Mouse (Mus musculus): ENCODE results near the gene Krtap15.

Gene Krtap15

DNA sequence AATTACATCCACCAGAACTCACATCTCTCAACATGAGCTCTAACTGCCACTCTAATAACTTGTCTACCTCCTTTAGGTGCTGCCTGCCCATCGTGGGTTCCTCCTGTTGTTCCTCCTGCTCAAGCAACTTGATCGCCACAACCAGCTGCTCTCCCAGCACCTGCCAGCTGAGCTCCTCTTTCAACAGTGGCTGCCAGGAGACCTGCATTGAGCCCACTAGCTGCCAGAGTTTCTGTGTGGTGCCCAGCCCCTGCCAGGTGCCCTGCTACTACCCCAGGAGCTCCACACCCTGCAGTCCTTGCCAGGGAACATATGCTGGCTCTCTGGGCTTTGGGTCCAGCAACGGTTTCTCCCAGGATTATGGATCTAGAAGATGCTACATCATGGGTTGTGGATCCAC, at the start of gene Krtap15:
Gene Krtap15 (plus strand): TSS at position 150 of the 400 bp plus-strand sequence.
- no peak for DNase-seq (ENCODE audit: low spot score in 2 of 2)

DNA sequence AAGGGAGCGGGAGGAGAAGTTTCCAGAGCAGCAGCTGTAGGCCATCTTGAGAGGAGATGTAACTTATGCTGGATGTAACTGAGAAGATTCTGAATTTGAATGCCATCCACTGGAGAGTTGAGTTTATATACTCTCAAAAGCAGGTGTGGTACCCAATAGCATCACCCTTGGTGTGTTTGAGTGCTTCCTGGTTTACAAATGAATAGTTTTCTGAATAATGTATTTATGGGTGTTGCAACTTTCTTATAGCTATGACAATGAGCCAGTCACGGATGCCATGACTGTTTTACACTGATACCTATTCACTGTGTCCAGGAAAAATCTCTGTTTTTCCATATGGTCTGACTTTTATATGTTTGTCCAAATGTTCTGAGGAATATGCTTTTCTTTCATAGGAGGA, 45.9 kb upstream of the Krtap15 start, which contains the start of gene 2310057N15Rik:
Gene 2310057N15Rik (minus strand): TSS at position 101 of the 400 bp plus-strand sequence.
- DNase-seq (ENCODE audit: low spot score in 2 of 2) = no peak

DNA sequence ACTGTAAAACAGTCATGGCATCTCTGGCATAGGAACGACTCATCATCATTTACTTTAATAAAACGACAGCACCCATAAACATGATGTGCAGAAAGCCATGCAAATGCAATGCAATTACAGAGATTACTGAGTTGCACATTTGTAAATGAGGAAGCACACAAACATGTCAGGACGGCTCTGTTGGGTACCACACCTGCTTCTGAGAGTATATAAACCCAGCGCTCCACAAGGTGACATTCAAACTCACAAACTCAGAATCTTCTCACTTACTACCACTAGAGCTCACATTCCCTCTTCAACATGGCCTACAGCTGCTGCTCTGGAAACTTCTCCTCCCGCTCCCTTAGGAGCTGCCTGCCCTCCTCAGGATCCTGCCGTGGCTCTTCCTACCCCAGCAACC, 42.4 kb upstream of the Krtap15 start, which contains the start of gene Gm5965:
Gene Gm5965 (plus strand): TSS at position 301 of the 400 bp plus-strand sequence.
- no peak for DNase-seq (ENCODE audit: low spot score in 2 of 2)

DNA sequence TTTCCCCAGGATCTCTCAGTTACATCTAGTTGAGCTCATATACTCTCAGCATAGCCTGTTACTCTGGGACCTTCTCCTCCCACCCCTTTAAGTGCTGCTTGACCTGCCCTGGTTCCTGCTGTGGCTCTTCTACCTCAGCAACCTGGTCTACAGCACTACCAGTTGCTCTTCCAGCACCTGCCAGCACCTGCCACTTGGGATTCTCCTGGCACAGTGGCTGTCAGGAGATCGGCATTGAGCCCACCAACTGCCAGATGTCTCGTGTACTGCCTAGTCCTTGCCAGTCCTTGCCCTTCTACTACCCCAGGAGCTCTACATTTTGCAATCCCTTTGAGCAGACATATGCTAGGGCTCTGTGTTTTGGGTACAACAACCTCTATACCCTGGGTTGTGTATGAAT, 33.2 kb upstream of the Krtap15 start:
- no peak for DNase-seq (ENCODE audit: low spot score in 2 of 2)

DNA sequence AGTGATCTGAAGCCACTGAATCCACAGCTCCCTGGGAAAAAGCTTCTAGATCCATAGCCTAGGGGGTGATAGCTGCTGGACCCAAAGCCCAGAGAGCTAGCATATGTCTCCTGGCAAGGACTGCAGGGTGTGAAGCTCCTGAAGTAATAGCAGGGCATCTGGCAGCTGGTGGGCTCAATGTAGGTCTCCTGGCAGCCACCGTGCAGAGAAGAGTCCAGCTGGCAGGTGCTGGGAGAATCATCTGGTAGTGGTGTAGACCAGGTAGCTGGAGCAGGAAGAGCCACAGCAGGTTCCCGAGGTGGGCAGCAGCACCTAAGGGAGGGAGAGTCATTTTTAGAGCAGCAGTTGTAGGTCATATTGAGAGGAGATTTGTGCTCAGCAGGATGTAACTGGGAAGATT, 8.2 kb upstream of the Krtap15 start, which contains the start of gene Gm20741:
Gene Gm20741 (minus strand): TSS at position 394 of the 400 bp plus-strand sequence.
- DNase-seq (ENCODE audit: low spot score in 2 of 2) = no peak

DNA sequence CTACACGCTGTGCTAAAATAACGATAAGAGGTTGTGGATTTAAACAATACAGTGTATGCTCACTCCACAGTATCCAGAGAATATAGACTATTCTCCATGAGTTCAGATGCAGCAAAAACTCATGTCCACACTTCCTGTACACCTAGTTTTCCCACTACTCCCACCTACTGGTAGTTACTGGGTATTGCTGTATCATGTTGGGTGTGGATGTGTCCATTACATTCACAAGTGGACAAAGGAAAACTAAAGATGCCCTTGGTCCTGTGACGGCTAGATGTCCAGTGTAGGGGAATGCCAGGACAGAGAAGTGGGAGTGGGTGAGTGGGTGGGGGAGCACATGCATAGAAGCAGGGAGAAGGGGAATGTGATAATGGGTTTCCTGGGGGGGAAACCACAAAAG, 3.7 kb downstream of the Krtap15 start:
- DNase-seq (ENCODE audit: low spot score in 2 of 2) = no peak

DNA sequence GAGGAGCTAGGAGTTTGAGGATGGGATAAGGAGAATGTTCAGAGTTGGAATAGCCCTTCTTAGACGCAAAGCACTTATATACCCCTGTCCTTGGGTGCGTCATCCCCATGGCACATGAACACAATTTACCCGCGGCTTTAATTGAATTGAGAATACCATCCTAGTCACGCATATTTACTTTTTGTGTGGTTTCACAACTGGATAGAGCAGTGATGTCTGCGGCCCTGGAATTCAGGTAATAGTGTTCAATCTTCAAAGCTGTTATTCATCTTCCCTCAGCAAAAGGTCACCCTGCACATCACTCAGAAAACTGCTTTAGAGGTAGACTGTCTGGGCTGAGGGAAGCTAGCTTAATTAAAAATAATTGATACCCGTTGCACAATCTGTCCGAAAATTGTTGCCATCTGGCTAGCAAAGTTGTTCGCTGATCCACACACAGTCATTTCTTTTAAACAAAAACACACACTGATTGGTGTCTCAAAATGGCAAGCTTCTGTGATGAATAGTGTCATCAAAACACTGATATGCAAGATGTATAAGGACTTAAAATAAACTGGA, 6.2 kb downstream of the Krtap15 start, which contains the start of gene Krtap14:
Gene Krtap14 (minus strand): TSS at position 51 of the 558 bp plus-strand sequence.
- no peak for DNase-seq (ENCODE audit: low spot score in 2 of 2)

DNA sequence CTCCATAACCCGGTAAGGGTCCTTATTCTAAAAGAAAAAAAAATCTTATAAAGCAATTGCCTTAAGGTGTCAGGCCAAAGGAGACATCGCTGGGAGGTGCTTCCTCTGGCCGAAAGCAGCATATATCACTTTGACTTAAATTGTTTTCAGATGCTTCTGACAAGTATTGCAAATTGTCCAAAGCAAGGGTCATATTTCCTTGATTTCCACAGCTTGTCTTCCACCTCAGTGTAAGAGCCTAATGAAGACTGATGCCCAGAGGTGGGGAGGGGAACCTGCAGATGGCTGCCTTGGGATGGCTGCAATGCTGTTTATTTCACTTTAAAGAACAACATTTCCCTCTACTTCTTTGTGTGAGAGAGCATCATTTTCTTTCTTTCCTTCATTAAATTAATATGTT, 7.0 kb downstream of the Krtap15 start:
- DNase-seq (ENCODE audit: low spot score in 2 of 2) = no peak

DNA sequence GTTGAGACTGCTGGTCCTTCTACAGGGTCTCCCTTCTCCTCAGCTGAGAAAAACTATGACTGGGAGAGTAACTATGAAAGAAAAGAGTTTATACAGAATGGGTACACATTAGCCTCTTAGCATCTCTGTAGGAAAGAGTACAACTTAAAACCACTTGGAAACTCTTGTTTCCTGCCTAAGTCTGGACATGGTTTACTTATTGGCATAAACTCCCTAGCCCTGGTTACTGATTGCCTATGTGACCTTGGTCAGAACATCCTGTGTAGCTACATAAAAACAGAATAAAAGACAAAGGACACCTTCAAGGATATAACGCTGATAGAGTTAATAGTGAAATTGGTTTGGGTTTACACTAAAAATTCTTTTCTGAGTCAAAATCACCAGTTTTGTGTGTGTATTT, 27.3 kb downstream of the Krtap15 start:
- DNase-seq (ENCODE audit: low spot score in 2 of 2) = no peak

DNA sequence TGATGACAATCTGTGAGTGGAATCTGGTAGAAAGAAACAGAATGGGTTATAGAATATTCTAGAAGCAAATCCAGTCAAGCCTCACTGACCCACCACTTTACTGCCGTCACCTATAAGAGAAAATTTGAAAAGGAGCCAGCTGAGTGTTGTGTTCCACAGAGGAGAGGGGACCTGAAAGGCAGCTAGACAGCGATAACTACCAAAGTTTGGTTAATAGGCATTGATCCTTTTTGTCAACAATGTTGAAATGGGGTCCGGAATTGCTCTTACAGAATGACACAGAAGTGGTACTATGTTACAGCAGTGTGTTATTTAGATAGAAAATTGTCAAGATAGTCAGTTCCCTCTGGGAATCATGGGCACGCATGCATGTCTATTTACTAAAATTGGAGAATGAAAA, 28.5 kb downstream of the Krtap15 start:
- no peak for DNase-seq (ENCODE audit: low spot score in 2 of 2)

DNA sequence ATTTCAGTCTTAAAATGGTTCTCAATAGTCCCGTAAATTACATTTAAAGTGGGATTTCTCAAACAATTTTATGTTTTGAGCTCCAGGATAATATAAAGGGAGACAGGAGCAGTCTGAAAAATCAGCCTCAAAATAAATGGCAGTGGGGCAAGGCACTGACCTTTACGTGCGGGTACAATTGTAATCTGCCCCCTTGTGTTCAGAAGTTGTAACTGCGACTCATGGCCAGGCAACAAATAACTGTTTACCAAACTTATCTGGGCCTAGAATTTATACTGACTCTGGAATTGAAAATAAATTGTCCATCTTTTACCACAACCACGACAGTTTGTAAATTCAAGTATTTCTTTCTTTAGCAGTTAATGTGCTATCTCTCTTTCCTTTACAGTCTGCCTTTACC, 31.4 kb downstream of the Krtap15 start:
- no peak for DNase-seq (ENCODE audit: low spot score in 2 of 2)

DNA sequence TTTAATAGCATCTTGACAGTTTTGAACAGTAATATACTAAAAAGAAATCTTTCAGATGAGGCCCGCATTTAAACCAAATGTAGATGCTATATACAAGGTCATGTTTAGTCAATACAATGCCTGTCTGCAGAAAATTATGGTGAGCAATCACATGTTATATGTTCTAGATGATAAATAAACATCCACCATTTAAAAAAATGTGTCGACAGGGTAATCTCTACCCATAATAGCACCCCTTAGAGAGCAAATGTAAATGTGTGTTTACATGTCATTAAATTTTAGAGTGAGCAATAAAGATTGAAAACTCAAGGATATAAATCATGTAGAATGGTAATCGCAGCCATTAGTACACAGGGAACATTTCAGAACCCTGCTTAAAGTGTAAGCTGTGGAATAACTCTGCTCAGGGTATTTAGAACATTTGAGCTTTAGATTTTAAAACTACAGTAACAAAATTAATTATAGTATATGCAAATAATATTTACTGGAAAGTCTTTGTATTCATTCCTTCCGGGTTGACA, 44.9 kb downstream of the Krtap15 start:
- no peak for DNase-seq (ENCODE audit: low spot score in 2 of 2)

DNA sequence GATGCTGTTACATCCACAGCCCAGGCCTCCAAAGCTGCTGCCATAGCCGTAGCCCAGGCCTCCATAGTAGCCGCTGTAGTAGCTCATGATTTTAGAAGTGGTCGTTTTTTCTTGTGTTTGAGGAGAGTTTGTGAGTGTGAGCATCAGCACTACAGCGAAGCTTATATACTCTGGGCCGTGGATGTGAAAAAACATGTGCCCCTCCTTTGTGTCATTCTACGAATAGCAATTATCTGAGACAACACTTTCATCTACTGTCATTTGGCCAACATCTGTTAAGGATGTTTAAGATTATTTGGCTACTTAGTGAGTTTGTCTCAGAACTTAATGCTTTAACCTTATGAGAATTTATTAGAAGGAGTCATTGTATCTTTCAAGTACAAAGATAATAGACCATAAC, 49.3 kb downstream of the Krtap15 start, which contains the start of gene Krtap19-1:
Gene Krtap19-1 (minus strand): TSS at position 101 of the 400 bp plus-strand sequence.
- DNase-seq (ENCODE audit: low spot score in 2 of 2) = no peak

DNA sequence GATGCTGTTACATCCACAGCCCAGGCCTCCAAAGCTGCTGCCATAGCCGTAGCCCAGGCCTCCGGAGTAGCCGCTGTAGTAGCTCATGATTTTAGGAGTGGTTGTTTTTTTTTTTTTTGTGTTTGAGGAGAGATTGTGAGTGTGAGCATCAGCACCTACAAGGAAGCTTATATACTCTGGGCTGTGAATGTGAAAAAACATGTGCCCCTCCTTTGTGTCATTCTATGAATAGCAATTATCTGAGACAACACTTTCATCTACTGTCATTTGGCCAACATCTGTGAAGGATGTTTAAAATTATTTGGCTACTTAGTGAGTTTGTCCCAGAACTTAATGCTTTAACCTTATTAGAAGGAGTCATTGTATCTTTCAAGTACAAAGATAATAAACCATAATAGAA, 54.2 kb downstream of the Krtap15 start, which contains the start of gene Krtap19-2:
Gene Krtap19-2 (minus strand): TSS at position 101 of the 400 bp plus-strand sequence.
- no peak for DNase-seq (ENCODE audit: low spot score in 2 of 2)

DNA sequence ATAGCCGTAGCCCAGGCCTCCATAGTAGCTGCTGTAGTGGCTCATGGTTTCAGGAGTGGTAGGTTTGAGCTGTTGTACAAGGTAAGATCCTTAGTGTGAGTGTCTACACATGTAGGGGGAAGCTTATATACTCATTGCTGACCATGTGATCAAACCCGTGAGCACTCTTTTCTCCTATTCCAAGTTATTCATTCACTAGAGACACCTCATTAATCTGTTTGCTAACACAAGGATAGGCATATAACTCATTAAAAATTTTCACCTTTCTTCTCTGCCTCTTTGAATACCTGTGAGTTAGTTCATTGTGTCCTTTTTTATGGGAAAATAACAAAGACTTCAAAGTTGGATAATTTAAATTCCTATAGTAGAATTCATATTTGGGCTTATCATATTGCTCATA, 57.9 kb downstream of the Krtap15 start, which contains the start of gene Krtap19-3:
Gene Krtap19-3 (minus strand): TSS at position 101 of the 400 bp plus-strand sequence.
- no peak for DNase-seq (ENCODE audit: low spot score in 2 of 2)
